Mouse (Mus musculus) megakaryocyte, adult 5-6 weeks (primary cell): ENCODE data around the gene Pard3. TPM values are rescaled to one million over a fixed set of nuclear protein-coding genes. Genes with fewer than 3 reads are reported as not detected.

Experiments used
- ATAC-seq: 2 replicates; pipeline ENCODE4 v1.8.0; 2016; ENCODE audit warnings: mild to moderate bottlenecking, inconsistent platforms; ENCODE audit not compliant: poor library complexity, severe bottlenecking
- total RNA-seq, 2 experiments: library from RNA; stranded (forward) in 1 of 2; stranded (reverse) in 1 of 2; fragments of 153-499, 151-499 nt in 1 of 2; fragments of 221-1000, 200-1000 nt in 1 of 2; gene quantifications; 2 replicates each; pipeline versions ENCODE4 v1.2.3 to v1.2.4; 2015 to 2017

Pard3 gene
- total RNA-seq, 2 experiments from 2014 or later, result not detected

- ATAC-seq, result no peak
These were observed 156.9 kb downstream of the Pard3 start for GRCm38 (mm10) chr8:127220615-127221014.

GRCm38 (mm10) chr8:127222361-127222760 is 158.7 kb downstream of the Pard3 start:
- ATAC-seq, result no peak

- ATAC-seq, result no peak
These were observed 163.3 kb downstream of the Pard3 start for GRCm38 (mm10) chr8:127226996-127227395.

GRCm38 (mm10) chr8:127227407-127227806 is 163.7 kb downstream of the Pard3 start:
- no peak for ATAC-seq

GRCm38 (mm10) chr8:127229325-127230232 is 165.9 kb downstream of the Pard3 start:
- no peak for ATAC-seq

- ATAC-seq, result no peak
These were observed 166.5 kb downstream of the Pard3 start for GRCm38 (mm10) chr8:127230233-127230595.

- peak; percentile 69 for ATAC-seq
These were observed 179.7 kb downstream of the Pard3 start for GRCm38 (mm10) chr8:127243351-127243750.

- ATAC-seq, result no peak
These were observed 180.1 kb downstream of the Pard3 start for GRCm38 (mm10) chr8:127243841-127244240.

GRCm38 (mm10) chr8:127250746-127251145 is 187.1 kb downstream of the Pard3 start:
- no peak for ATAC-seq

GRCm38 (mm10) chr8:127251476-127251875 is 187.8 kb downstream of the Pard3 start:
- ATAC-seq, result no peak

- no peak for ATAC-seq
These were observed 188.3 kb downstream of the Pard3 start for GRCm38 (mm10) chr8:127251985-127252384.

GRCm38 (mm10) chr8:127254625-127255024 is 190.9 kb downstream of the Pard3 start:
- ATAC-seq, result no peak

- ATAC-seq, result no peak
These were observed 193.4 kb downstream of the Pard3 start for GRCm38 (mm10) chr8:127257086-127257485.

GRCm38 (mm10) chr8:127261051-127261450 is 197.4 kb downstream of the Pard3 start:
- ATAC-seq, result no peak

- ATAC-seq, result no peak
These were observed 198.3 kb downstream of the Pard3 start for GRCm38 (mm10) chr8:127262026-127262425.

GRCm38 (mm10) chr8:127262436-127262835 is 198.7 kb downstream of the Pard3 start:
- ATAC-seq, result no peak

- ATAC-seq, result no peak
These were observed 199.2 kb downstream of the Pard3 start for GRCm38 (mm10) chr8:127262926-127263325.

GRCm38 (mm10) chr8:127263457-127263856 is 199.8 kb downstream of the Pard3 start:
- ATAC-seq, result no peak

GRCm38 (mm10) chr8:127264691-127265470 is 201.2 kb downstream of the Pard3 start:
- no peak for ATAC-seq

- ATAC-seq, result no peak
These were observed 203.1 kb downstream of the Pard3 start for GRCm38 (mm10) chr8:127266777-127267176.

- ATAC-seq, result no peak
These were observed 204.7 kb downstream of the Pard3 start for GRCm38 (mm10) chr8:127268239-127269024.
